11 mouse cellular contexts compared by ENCODE assay signal in genomic region chr5:148266841-148267240, GRCm38 (mm10).
DNase-seq lines count a peak whose midpoint lies in the region; ATAC-seq and TF ChIP-seq lines count a peak whose summit lies in the region.
"Had no signal": no experiment of that assay in that cellular context is flagged by ENCODE, and none has a peak within 500 bp of the region (broad histone marks: within the 10 kb centered on the region; RNA-seq: fewer than 3 reads in every experiment).

No protein-coding gene starts in this region.

- intact Hi-C loops in heart, postnatal 14 days (cut with DNase I), result no loop called here

- H3K4me3 ChIP-seq in heart, embryonic 15.5 days, result peak overlapping the region; percentile 70
- H3K4me3 ChIP-seq in cortical plate, adult 2 months (ENCODE audit: insufficient read depth, low read length), result peak overlapping the region; percentile 72; the same call in 1 of the 2 replicates
- H3K4me3 ChIP-seq in intestine, embryonic 15.5 days (replicated peaks), result 0 out of 2 replicates have a peak overlapping the region, but pooled peaks have one; percentile 51
- H3K4me3 ChIP-seq: limb, embryonic 15.5 days had no signal

- H3K4me2 ChIP-seq in heart, embryonic 15.5 days, result peak overlapping the region; percentile 78
- H3K4me2 ChIP-seq in intestine, embryonic 15.5 days (replicated peaks), result peak overlapping the region; percentile 27; the same call in 1 of the 2 replicates
- H3K4me2 ChIP-seq: limb, embryonic 15.5 days had no signal

- WGBS in heart, embryonic 15.5 days, result 36% methylated on average over 2 of the region's 2 CpGs
- 55% methylated on average over 2 of the region's 2 CpGs for WGBS in intestine, embryonic 15.5 days

- no peak for DNase-seq in heart, postnatal 14 days
- peak; percentile 57 to 67 for DNase-seq in thymus, postnatal 10 days (ENCODE audit: low spot score in 2 of 2)
- no peak for DNase-seq in layer of hippocampus, adult 9-11 months
- DNase-seq in testis, postnatal 10 days (ENCODE audit: low spot score), result no peak
- DNase-seq: kidney, adult 8-10 months; lung, embryonic 14.5 days had no signal

- no peak for ATAC-seq in heart, embryonic 15.5 days (replicated peaks; ENCODE audit: insufficient number of reproducible peaks, insufficient read depth, low FRiP score, low read depth)
- ATAC-seq in intestine, embryonic 15.5 days, result no peak

- TF ChIP-seq CTCF in cortical plate, adult 2 months (IDR thresholded peaks at IDR 0.05; ENCODE audit: extremely low read depth, insufficient read depth, low read length), result no peak

- H3K9ac ChIP-seq in heart, embryonic 15.5 days, result peak overlapping the region; percentile 66
- no peak overlapping the region for H3K9ac ChIP-seq in intestine, embryonic 15.5 days
- H3K9ac ChIP-seq: embryonic facial prominence, embryonic 13.5 days; limb, embryonic 15.5 days; lung, embryonic 14.5 days had no signal

- peaks cover 24% of the 10 kb centered on the region for H3K4me1 ChIP-seq in heart, embryonic 15.5 days (replicated peaks)
- no peaks in the 10 kb centered on the region for H3K4me1 ChIP-seq in cortical plate, adult 2 months (ENCODE audit: control insufficient read depth, insufficient read depth, low read length)
- peaks cover 6% of the 10 kb centered on the region; the same call in 1 of the 2 replicates for H3K4me1 ChIP-seq in intestine, embryonic 15.5 days (replicated peaks)

- H3K36me3 ChIP-seq in heart, embryonic 15.5 days, result no peaks in the 10 kb centered on the region
- H3K36me3 ChIP-seq in intestine, embryonic 15.5 days, result no peaks in the 10 kb centered on the region
- H3K36me3 ChIP-seq: embryonic facial prominence, embryonic 13.5 days; limb, embryonic 15.5 days had no signal

- no peaks in the 10 kb centered on the region for H3K9me3 ChIP-seq in heart, embryonic 15.5 days (replicated peaks)
- H3K9me3 ChIP-seq in intestine, embryonic 15.5 days, result no peaks in the 10 kb centered on the region
- H3K9me3 ChIP-seq: limb, embryonic 15.5 days had no signal

- no peaks in the 10 kb centered on the region for H3K27me3 ChIP-seq in heart, embryonic 15.5 days
- no peaks in the 10 kb centered on the region for H3K27me3 ChIP-seq in intestine, embryonic 15.5 days (replicated peaks)

- peak overlapping the region; percentile 97 for H3K27ac ChIP-seq in heart, embryonic 15.5 days
- no peak overlapping the region for H3K27ac ChIP-seq in cortical plate, adult 2 months (ENCODE audit: insufficient read depth, low read length)
- no peak overlapping the region for H3K27ac ChIP-seq in intestine, embryonic 15.5 days
- H3K27ac ChIP-seq: embryonic facial prominence, embryonic 13.5 days; limb, embryonic 15.5 days had no signal

- no peak for TF ChIP-seq POLR2A in cortical plate, adult 2 months (IDR thresholded peaks at IDR 0.05; ENCODE audit: extremely low read depth, insufficient read depth, low read length)

Comparison
In these comparisons a context has a peak if more than half of its experiments do, and no peak if none do; other contexts are left out.
1. DNase-seq: peak in thymus, postnatal 10 days (2 of 2); none in heart, postnatal 14 days (0 of 2), layer of hippocampus, adult 9-11 months (single experiment) and testis, postnatal 10 days (single experiment).
2. Peak in every context shown above with its lines, with median percentiles within 50 percentile points of each other: H3K4me3 ChIP-seq.